10 mouse cellular contexts compared by ENCODE assay signal in genomic region chr6:115891061-115891460, GRCm38 (mm10). TPM values are rescaled to one million over a fixed set of nuclear protein-coding genes. Genes with fewer than 3 reads are reported as not detected.
DNase-seq lines count a peak whose midpoint lies in the region; ATAC-seq and TF ChIP-seq lines count a peak whose summit lies in the region.
"Had no signal": no experiment of that assay in that cellular context is flagged by ENCODE, and none has a peak within 500 bp of the region (broad histone marks: within the 10 kb centered on the region; RNA-seq: fewer than 3 reads in every experiment).

No protein-coding gene starts in this region.

- peaks cover 19% of the 10 kb centered on the region for H3K36me3 ChIP-seq in lung, embryonic 15.5 days
- H3K36me3 ChIP-seq in intestine, embryonic 14.5 days (ENCODE audit: control insufficient read depth, insufficient read depth, low read length), result peaks cover 58% of the 10 kb centered on the region
- no peaks in the 10 kb centered on the region for H3K36me3 ChIP-seq in small intestine, adult 2 months (ENCODE audit: control insufficient read depth, insufficient read depth, low read length)

- H3K27me3 ChIP-seq in lung, embryonic 15.5 days, result no peaks in the 10 kb centered on the region
- H3K27me3 ChIP-seq in intestine, embryonic 14.5 days (replicated peaks; ENCODE audit: control insufficient read depth, insufficient read depth, low read length), result no peaks in the 10 kb centered on the region
- no peaks in the 10 kb centered on the region for H3K27me3 ChIP-seq in small intestine, adult 2 months (ENCODE audit: control insufficient read depth, insufficient read depth, low read length)
- H3K27me3 ChIP-seq: CH12.LX had no signal

- no peak overlapping the region for H3K4me3 ChIP-seq in lung, embryonic 15.5 days
- H3K4me3 ChIP-seq in lung, adult 2 months (replicated peaks; ENCODE audit: extremely low read depth, low read depth, low read length), result no peak overlapping the region
- no peak overlapping the region for H3K4me3 ChIP-seq in intestine, embryonic 14.5 days (ENCODE audit: low read depth, low read length)
- no peak overlapping the region for H3K4me3 ChIP-seq in small intestine, adult 2 months (ENCODE audit: low read depth, low read length)

- H3K9ac ChIP-seq in lung, embryonic 15.5 days, result no peak overlapping the region
- no peak overlapping the region for H3K9ac ChIP-seq in intestine, embryonic 14.5 days (ENCODE audit: low read length)

- TF ChIP-seq POLR2A in lung, adult 2 months (IDR thresholded peaks at IDR 0.05; ENCODE audit: borderline replicate concordance, extremely low read depth, low read depth, low read length), result no peak
- no peak for TF ChIP-seq POLR2A in small intestine, adult 2 months (IDR thresholded peaks at IDR 0.05; ENCODE audit: low read depth, low read length)

- no peak overlapping the region for H3K4me2 ChIP-seq in lung, embryonic 15.5 days
- no peak overlapping the region for H3K4me2 ChIP-seq in intestine, embryonic 14.5 days (ENCODE audit: low read length)

- ATAC-seq in frontal cortex, adult (ENCODE audit: low TSS enrichment), result peak; percentile 76
- peak; percentile 50 for ATAC-seq in lung, embryonic 15.5 days (ENCODE audit: borderline replicate concordance, extremely low read depth, low FRiP score, low TSS enrichment)
- peak; percentile 51; the same call in 1 of the 2 replicates for ATAC-seq in intestine, embryonic 14.5 days (replicated peaks; ENCODE audit: low FRiP score, low TSS enrichment, low read depth)

- WGBS in lung, embryonic 15.5 days, result 36% methylated on average over 6 of the region's 6 CpGs
- WGBS in lung, adult 2 months, result 58% methylated on average over 6 of the region's 6 CpGs
- 29% methylated on average over 6 of the region's 6 CpGs for WGBS in intestine, embryonic 14.5 days
- WGBS in small intestine, adult 2 months, result 83% methylated on average over 6 of the region's 6 CpGs

- H3K9me3 ChIP-seq in lung, embryonic 15.5 days, result no peaks in the 10 kb centered on the region
- peaks cover 6% of the 10 kb centered on the region; the same call in 1 of the 2 replicates for H3K9me3 ChIP-seq in intestine, embryonic 14.5 days (ENCODE audit: control insufficient read depth, low read length)

- TF ChIP-seq CTCF in lung, adult 2 months (IDR thresholded peaks at IDR 0.05; ENCODE audit: insufficient read depth, low read length), result no peak
- TF ChIP-seq CTCF in small intestine, adult 2 months (IDR thresholded peaks at IDR 0.05; ENCODE audit: extremely low read depth, insufficient read length, insufficient replicate concordance, low read depth, low read length), result no peak

- DNase-seq in frontal cortex, postnatal 25 days (ENCODE audit: low spot score in 2 of 2), result no peak
- DNase-seq in lung, adult 2 months, result no peak
- DNase-seq in intestine, embryonic 14.5 days (ENCODE audit: low spot score), result peak; percentile 57
- no peak for DNase-seq in B cell, adult 2 months
- DNase-seq in adrenal gland, postnatal 10 days, result no peak

- H3K27ac ChIP-seq in lung, embryonic 15.5 days, result peak overlapping the region; percentile 89
- peak overlapping the region; percentile 82 for H3K27ac ChIP-seq in intestine, embryonic 14.5 days (ENCODE audit: low read depth)
- 0 out of 2 replicates have a peak overlapping the region, but pooled peaks have one; percentile 47 for H3K27ac ChIP-seq in small intestine, adult 2 months (ENCODE audit: insufficient read depth, low read depth, low read length)

- peaks cover 28% of the 10 kb centered on the region for H3K4me1 ChIP-seq in lung, embryonic 15.5 days
- peaks cover 8% of the 10 kb centered on the region for H3K4me1 ChIP-seq in lung, adult 2 months (ENCODE audit: control insufficient read depth, insufficient read depth, low read length)
- H3K4me1 ChIP-seq in intestine, embryonic 14.5 days (replicated peaks; ENCODE audit: control insufficient read depth, insufficient read depth, low read length), result peaks cover 21% of the 10 kb centered on the region
- peaks cover 7% of the 10 kb centered on the region; the same call in 1 of the 2 replicates for H3K4me1 ChIP-seq in small intestine, adult 2 months (ENCODE audit: control insufficient read depth, insufficient read depth, insufficient read length, low read length)

RNA-seq across cellular contexts. Expression of gene Ift122, which starts 37.8 kb away (rescaled TPM):
- 21.9 and 24.6 TPM in 2 replicates for polyA plus RNA-seq in lung, embryonic 15.5 days (2015; fragmentation: Nextera tagmentation; extraction: Ambion mirVana)
- polyA plus RNA-seq in lung, adult 2 months (2012; rRNA removed), result 12.6 and 13.4 TPM in 2 replicates
- 18.4 and 21.5 TPM in 2 replicates for polyA plus RNA-seq in intestine, embryonic 14.5 days (2014; fragmentation: Nextera tagmentation; extraction: Ambion mirVana)
- 3.0 and 3.1 TPM in 2 replicates for polyA plus RNA-seq in small intestine, adult 2 months (2012; rRNA removed)
- 10 to 100 TPM; 13.4 to 16.0 TPM for total RNA-seq in adrenal gland, postnatal 10 days (2021)

RNA-seq across cellular contexts. Expression of gene Mbd4, which starts 37.9 kb away (rescaled TPM):
- 21.0 and 22.6 TPM in 2 replicates for polyA plus RNA-seq in lung, embryonic 15.5 days (2015; fragmentation: Nextera tagmentation; extraction: Ambion mirVana)
- polyA plus RNA-seq in lung, adult 2 months (2012; rRNA removed), result 1.3 and 2.5 TPM in 2 replicates
- 14.7 and 18.4 TPM in 2 replicates for polyA plus RNA-seq in intestine, embryonic 14.5 days (2014; fragmentation: Nextera tagmentation; extraction: Ambion mirVana)
- polyA plus RNA-seq in small intestine, adult 2 months (2012; rRNA removed), result 0.19 and 0.57 TPM in 2 replicates
- 1 to 10 TPM; 3.6 to 5.2 TPM for total RNA-seq in adrenal gland, postnatal 10 days (2021)

RNA-seq across cellular contexts. Expression of gene Rho, which starts 40.5 kb away (rescaled TPM):
- polyA plus RNA-seq in lung, embryonic 15.5 days (2015; fragmentation: Nextera tagmentation; extraction: Ambion mirVana), result 0.20 and 0.35 TPM in 2 replicates
- 1.0 and 1.3 TPM in 2 replicates for polyA plus RNA-seq in lung, adult 2 months (2012; rRNA removed)
- 0.07 TPM in 1 of 2 replicates, not detected in the other for polyA plus RNA-seq in intestine, embryonic 14.5 days (2014; fragmentation: Nextera tagmentation; extraction: Ambion mirVana)
- 0.27 and 0.35 TPM in 2 replicates for polyA plus RNA-seq in small intestine, adult 2 months (2012; rRNA removed)
- under 1 TPM; 0.39 to 0.42 TPM for total RNA-seq in adrenal gland, postnatal 10 days (2021)

RNA-seq across cellular contexts. Expression of gene Efcab12, which starts 52.8 kb away (rescaled TPM):
- polyA plus RNA-seq in lung, embryonic 15.5 days (2015; fragmentation: Nextera tagmentation; extraction: Ambion mirVana), result 1.1 and 1.2 TPM in 2 replicates
- 1.7 and 2.0 TPM in 2 replicates for polyA plus RNA-seq in lung, adult 2 months (2012; rRNA removed)
- 0.67 and 0.69 TPM in 2 replicates for polyA plus RNA-seq in intestine, embryonic 14.5 days (2014; fragmentation: Nextera tagmentation; extraction: Ambion mirVana)
- 0.04 TPM in 2 replicates for polyA plus RNA-seq in small intestine, adult 2 months (2012; rRNA removed)
- total RNA-seq in adrenal gland, postnatal 10 days (2021), result under 1 TPM; 0.57 to 1.00 TPM

RNA-seq across cellular contexts. Expression of gene H1foo, which starts 53.7 kb away (rescaled TPM):
- not detected in 2 replicates for polyA plus RNA-seq in lung, embryonic 15.5 days (2015; fragmentation: Nextera tagmentation; extraction: Ambion mirVana)
- not detected in 2 replicates for polyA plus RNA-seq in lung, adult 2 months (2012; rRNA removed)
- not detected in 2 replicates for polyA plus RNA-seq in intestine, embryonic 14.5 days (2014; fragmentation: Nextera tagmentation; extraction: Ambion mirVana)
- not detected in 2 replicates for polyA plus RNA-seq in small intestine, adult 2 months (2012; rRNA removed)
- total RNA-seq in adrenal gland, postnatal 10 days (2021), result not detected
- polyA plus RNA-seq: testis, adult 2 months had no signal
